Mouse (Mus musculus): ENCODE data around the gene Gm20388.

DNA sequence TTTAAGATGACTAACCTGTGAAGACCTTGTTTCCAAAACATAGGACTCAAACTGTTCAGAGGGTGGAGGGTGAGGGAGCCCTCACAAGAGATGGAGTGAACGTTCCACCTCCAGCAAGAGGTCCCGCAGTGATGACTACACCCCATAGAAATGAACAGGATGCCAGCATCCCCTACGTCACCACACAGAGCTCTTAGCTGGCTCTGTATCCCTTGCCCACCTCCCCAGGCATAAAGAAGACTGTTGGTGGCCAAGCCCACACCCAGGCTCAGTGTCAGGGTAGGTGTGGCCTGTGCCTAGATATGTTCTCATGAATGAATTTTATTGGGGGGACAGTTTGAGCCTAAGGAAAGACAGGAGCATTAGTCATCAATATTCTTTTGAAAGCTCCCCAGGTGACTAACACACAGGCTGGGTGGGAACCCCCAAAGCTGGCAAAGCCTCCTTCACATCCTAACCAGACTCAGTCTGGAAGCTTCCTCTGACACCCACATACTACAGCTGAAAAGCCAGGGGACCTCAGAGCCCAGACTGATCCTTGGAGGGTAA, 2638.3 kb downstream of the Gm20388 start:
- no peak for TF ChIP-seq EP300 (IDR thresholded peaks at IDR 0.05; ENCODE audit: low read depth)
- no peak for TF ChIP-seq CTCF (IDR thresholded peaks at IDR 0.05; ENCODE audit: low read depth)

Data from liver, embryonic 14.5 days (tissue).